Mouse (Mus musculus): ENCODE measurements around the gene Miox.
A peak's percentile ranks its signal among the peaks of the same experiment; 100 is the strongest.

The Miox gene

DNA sequence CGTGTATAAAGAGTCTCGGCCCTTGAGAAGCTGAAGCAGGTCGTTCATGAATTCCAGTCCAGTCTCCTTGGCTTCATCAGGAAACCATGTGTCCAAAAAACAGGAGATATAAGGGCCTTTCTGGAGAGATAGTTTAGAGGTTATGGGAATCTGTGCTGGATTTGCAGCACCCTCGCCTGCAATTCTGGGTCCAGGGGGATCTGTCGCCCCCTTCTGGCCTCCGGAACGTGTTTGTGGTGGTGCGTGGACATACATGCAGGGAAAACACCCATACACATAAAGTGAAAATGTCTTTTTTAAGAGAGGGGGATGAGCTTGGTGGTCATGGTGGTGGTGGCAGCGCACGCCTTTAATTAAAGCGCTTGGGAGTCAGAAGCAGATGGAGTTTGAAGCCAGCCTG is 18.1 kb upstream of the Miox start:
- no peak for DNase-seq (ENCODE audit: low spot score in 2 of 2)

DNA sequence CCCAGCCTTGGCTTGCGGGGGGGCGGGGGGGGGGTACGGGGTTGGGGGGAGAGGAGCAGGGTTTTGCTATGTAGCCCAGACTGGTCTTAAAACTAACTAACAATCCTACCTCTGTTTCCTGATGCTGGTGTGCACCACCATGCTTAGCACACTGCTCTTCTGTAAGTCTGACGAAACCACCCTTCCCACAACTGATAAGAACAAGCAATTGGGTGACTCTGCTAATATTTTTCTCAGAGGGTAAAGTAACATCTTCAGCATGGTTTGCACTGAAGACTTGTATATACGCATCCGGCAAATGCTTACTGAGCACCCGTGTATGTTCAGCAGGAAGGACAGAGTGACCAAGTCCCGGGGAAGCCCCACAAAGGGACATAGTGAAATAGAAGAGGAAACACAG is 12.9 kb upstream of the Miox start:
- DNase-seq (ENCODE audit: low spot score in 2 of 2), result no peak

DNA sequence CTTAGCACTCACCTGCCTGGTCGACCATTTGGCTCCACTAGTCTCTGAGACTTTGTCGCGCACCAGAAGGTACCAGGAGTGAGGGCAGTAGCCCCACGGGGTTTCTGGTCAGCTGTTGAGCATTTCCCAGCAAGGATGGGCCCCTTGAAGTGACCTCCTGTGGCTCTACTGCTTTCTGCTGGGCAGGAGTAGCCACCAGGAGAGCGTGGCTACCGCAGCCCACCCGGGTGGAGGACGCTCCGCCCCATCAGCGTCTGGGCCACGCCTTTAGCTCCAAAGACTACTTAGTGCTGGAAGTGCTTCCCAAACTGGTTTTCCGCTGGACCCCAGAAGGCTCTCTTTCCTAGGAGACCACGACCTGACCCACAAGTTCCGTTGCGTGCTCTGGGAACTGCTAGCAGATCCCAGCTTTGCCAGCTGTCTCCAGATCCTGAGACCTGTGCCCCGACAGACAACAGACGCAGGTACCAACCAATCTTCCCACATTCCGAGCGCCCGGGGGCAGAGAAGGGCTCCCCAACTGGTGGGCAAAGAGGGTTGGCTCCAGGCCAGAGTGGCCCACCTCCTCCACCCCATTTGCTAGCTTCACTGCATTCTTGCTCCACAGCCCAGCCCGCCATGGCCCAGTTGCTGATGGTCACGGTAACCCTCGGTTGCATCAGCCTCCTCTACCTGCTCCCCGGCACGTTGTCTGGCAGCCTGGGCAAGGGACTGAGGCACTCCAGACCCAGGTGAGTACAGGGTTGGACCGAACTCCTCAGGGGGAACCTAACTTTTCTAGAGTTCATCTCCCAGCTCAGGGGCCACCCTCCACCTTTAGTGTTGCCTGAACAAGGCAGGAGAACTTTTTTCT is 11.3 kb upstream of the Miox start, which contains the start of gene Adm2:
Gene Adm2, plus strand, starts transcription at position 51 of the 853 bp plus-strand sequence.
- no peak for DNase-seq (ENCODE audit: low spot score in 2 of 2)

- no peak for DNase-seq (ENCODE audit: low spot score in 2 of 2)
These were observed 10.5 kb upstream of the Miox start for GRCm38 (mm10) chr15:89323656-89324055.

DNA sequence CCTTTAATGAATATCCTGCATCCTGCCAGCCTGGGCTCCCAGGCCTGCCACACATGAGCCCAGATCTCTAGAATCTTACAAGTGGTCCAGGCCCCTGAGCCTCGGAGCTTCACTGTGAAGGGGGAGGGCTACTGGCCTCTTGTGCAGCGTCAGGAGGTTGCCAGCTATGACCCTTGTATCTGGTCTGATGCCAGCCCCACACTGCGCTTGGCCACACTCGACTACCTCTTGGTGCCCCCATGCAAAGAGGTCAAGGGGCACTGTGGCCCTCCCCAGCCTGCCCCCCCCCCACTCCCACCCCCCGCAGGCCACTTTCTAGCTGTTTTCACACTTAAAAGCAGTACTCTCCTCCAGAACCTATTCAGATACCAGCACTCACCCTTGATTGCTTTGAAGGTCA is 7.8 kb upstream of the Miox start:
- no peak for DNase-seq (ENCODE audit: low spot score in 2 of 2)

DNA sequence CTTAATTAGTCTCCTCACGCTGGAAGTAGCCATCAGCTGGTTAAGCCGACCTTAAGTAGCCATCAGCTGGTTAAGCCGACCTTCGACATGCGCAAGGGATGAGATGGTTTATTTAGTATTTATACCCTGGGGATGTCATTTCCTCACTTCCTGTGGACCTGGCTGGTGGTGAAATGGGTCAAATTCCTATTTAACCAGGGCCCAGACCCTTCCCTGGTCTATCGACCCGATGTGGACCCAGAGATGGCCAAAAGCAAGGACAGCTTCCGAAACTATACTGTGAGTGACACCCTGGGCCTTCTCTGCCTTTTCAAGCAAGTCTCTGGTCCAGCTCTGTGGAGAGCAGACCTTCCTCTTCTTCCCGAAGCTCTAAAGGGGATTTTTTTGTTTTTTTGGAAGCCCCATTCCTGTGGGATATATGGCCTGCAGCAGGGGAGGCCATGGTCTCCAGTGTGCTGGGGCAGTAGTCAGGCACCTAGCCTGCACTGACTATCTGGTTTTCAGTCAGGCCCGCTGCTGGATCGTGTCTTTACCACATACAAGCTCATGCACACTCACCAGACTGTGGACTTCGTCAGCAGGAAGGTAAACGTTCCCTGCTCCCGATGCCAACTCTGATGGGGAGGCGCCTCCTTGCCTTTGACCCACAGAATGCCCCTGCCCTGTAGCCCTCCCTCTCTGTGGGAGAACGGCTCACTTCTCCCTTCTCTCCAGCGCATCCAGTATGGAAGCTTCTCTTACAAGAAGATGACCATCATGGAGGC is 758 bp downstream of the Miox start:
- no peak for DNase-seq (ENCODE audit: low spot score in 2 of 2)

DNA sequence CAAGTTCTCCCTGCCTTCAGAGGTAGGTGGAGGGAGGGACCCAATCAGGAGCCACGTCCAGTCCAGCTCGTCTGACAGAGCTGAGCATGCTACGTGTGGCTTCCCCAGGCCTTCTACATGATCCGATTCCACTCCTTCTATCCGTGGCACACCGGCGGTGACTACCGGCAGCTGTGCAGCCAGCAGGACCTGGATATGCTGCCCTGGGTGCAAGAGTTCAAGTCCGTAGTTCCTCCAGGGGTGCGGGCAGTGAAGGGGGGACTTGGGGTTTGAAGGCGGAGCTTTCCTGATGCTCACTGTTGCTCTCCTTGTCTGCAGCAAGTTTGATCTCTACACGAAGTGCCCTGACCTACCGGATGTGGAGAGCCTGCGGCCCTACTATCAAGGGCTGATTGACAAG is 2.2 kb downstream of the Miox start:
- no peak for DNase-seq (ENCODE audit: low spot score in 2 of 2)

DNA sequence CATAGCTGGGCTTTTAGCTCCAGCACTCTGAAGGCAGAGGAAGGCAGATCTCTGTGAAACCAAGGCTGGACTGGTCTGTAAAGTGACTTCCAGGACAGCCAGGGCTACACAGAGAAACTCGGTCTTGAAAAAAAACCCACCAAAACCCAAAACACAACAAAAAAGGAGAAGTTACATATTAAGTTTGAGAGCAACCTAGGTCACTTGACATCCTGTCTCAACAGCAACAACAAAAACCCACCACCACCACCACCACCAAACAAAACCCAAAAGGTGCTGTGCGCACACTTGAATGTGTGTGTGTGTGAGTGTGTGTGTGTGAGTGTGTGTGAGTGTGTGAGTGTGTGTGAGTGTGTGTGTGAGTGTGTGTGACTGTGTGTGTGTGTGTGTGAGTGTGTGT is 5.5 kb downstream of the Miox start:
- DNase-seq (ENCODE audit: low spot score in 2 of 2), result no peak

GRCm38 (mm10) chr15:89340136-89340535 is 5.9 kb downstream of the Miox start:
- no peak for DNase-seq (ENCODE audit: low spot score in 2 of 2)

- no peak for DNase-seq (ENCODE audit: low spot score in 2 of 2)
These were observed 7.5 kb downstream of the Miox start for GRCm38 (mm10) chr15:89341678-89342077.

GRCm38 (mm10) chr15:89343325-89343724 is 9.1 kb downstream of the Miox start:
- DNase-seq (ENCODE audit: low spot score in 2 of 2), result no peak

DNA sequence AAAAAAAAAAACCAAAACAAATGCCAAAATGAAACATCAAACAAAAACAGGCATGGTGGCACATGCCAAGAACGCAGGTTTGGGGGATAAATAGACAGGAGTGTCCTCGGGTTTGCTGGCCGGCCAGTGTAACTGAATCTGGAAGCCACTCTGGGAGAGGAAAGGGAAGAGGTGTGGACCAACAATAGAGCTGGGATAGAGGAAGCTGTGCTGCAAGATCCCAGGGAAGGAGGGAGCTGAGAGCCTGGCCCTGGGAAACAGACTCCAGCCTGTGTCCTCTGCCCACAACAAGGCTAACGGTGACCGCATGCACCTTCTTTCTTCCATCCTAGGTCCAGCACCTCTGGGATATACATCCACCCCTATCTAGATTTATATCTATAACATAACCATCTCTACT is 16.2 kb downstream of the Miox start:
- no peak for DNase-seq (ENCODE audit: low spot score in 2 of 2)

- DNase-seq (ENCODE audit: low spot score in 2 of 2), result no peak
These were observed 17.1 kb downstream of the Miox start for GRCm38 (mm10) chr15:89351302-89351701.

DNA sequence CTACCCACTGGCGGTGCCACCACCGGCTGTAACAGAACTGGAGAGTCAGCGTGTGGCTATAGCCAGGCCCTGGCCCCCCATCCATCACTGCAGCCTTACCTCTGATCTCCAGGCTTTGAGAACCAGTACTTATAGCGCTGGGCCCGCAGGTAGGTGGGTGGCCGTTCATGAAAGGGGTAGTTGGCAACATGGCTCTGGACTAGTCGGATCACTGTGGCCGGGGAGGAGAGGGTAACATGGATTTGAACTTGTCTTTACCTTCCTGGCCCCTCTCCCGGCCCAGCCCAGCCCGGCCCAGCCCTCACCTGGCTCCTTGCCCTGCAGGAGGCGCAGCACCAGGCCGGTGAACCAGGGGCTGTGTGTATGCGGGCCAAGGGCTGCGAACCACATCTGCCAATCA is 17.9 kb downstream of the Miox start:
- DNase-seq (ENCODE audit: low spot score in 2 of 2), result no peak

DNA sequence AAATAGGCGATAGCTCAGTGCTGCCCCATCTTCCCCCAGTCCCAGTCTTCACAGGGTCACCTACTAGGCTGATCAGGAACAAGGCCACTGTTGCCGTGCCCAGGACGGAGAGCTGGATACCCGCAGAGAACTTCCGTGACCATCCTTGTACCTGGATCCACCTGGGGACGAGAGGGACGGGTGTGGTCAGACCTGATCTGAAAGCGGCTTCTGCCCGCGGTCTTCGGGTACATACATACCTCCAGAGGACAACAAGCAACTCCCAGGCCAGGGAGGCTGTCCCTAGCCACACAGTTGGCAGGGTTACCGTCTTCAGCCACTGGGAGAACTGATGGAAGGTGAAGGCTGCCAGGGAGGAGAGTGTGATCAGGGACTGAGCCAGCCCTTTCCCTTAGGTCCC is 18.6 kb downstream of the Miox start:
- no peak for DNase-seq (ENCODE audit: low spot score in 2 of 2)

DNA sequence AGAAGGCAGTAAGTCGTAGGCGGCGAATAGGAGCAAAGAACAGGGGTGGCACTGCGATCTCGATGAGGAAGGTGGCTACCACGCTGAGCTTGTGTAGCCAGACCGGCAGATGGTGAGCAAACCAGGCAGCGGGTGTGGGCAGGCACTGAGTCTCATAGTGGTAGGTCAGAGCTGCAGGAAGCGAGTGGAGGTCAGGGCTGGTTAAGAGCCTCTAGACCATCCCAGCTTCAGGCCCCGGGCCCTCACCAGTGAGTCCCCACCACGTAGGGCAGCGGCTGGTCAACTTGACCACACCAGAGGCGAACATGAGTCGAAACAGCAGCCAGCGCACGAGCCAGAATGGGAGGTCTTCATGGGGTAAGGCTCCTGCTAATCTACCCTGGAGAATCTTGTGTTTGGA is 19.6 kb downstream of the Miox start:
- no peak for DNase-seq (ENCODE audit: low spot score in 2 of 2)

DNA sequence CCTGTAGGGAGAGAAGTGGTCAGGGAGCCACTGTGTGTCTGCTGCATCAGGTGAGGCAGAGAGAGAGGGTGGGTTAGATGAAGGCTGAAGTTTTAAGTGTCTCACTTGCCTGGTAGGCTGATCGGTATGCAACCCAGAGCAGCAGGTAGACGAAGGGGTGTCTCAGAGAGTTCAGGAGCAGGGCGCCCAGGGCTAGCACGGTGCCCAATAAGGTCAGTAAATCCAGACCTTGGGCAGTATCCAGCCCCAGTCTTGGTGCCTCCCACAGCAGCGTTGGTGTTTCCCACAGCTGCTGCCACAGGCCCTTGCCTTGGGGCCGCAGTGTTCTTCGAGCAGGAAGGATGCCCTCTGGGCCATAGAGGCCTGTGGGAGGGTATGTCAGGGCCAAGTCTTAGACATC is 20.3 kb downstream of the Miox start:
- no peak for DNase-seq (ENCODE audit: low spot score in 2 of 2)

DNA sequence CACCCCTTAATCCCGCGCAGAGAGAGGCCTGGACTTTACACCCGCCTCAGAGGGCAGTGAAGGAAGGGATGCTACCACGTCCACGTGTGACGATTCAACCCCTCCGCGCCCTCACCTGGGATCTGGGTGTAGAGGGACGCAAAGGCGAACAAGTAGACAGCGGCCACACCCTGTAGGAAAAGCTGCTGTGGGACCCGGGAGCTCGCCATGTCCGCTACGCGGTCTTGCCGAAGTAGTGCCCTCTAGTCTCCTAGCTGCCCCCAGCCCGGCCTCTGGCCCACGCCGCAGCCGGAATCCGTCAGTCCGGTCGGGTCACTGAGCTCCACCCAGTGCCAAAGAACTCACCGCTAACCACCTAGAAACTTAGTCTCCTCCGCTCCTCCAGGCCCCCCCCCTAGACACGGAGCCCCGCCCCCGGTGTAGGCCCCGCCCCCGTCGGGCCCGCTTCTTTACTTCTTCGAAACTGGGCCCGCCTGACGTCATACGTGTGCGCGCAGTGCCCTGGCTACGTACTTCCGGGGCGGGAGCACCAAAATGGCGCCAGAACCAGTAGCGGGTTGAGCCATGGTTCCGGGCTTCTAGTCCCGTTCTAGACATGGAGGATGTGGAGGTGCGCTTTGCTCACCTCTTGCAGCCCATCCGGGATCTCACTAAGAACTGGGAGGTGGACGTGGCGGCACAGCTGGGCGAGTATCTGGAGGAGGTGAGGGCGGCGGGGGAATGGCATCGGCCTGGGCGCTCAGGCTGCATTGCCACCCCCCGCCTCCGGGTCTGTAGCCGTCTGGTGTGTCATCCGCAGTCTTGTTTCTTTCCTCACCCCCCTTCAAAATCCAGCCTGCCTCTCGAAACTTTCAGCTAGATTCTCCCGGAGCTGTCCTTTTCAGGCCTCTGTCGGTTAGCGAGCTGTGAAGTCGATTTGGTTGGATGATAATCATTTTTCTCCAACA is 21.3 kb downstream of the Miox start, which contains the start of the genes Lmf2 and Ncaph2:
Gene Lmf2, minus strand, starts transcription at position 419 of the 947 bp plus-strand sequence.
Gene Ncaph2, plus strand, starts transcription at position 479 of the 947 bp plus-strand sequence.
- peak; percentile 94 to 96 for DNase-seq (ENCODE audit: low spot score in 2 of 2)

DNA sequence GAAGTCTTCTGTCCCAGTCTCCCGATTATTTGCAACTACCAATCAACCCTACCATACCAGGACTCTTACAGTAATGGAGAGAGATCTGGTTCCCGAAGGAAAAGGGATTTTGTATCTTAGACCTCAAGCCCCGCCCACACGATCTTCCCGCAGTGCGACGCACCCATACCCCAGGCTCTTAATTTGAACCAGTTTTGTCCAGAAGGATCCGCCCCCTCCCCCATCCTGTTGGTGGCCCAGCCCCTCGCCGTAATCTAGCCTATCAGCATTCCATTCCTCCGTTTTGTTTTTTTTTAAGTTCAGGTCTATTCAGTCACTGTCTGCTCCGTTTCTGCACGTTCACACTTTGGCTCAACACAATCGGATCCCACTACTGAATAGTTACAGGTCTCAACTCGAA is 22.2 kb downstream of the Miox start:
- peak in 1 of 2 experiments; percentile 41 for DNase-seq (ENCODE audit: low spot score in 2 of 2)

DNA sequence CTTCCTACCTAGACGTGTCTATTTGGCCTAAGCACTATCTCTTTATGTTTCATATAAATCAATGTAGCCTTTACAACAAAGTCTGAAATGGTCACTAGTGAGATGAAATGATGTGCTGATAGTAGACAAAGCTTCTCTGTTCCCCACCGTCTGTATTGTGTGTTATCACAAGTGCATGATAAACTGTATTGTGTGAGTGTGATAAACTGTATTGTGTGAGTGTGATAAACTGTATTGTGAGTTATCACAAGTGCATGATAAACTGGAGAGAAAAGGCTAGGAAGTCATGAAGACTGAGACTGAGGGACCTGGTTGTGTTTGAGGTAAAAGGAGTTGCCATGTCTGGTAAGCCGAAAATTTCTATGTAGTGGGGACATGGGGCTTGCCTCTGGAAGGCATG is 24.6 kb downstream of the Miox start:
- no peak for DNase-seq (ENCODE audit: low spot score in 2 of 2)

GRCm38 (mm10) chr15:89363051-89363450 is 28.9 kb downstream of the Miox start:
- no peak for DNase-seq (ENCODE audit: low spot score in 2 of 2)

DNA sequence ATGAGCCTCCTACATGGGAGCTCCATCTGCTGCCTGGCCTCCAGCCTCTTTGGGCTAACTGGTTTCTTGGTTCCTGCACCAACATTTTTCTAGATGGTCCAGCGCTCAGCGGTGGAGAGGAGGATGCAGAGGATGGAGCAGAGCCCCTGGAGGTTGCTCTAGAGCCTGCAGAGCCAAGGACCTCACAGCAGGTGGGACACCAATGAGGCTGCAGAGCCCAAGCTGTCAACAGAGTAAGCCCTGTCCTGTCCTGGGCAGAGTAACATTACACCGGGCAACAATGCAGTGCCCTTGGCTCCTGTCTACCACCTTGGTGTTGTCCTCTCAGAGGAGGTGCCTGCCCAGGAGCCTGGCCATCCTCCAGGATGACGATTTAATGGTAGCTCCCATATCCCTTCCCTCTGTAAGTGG is 30.9 kb downstream of the Miox start:
- no peak for DNase-seq (ENCODE audit: low spot score in 2 of 2)
